Mouse (Mus musculus): ENCODE data around the gene Pds5b. TPM values are rescaled to one million over a fixed set of nuclear protein-coding genes. Genes with fewer than 3 reads are reported as not detected.

Gene Pds5b
- total and polyA plus RNA-seq, 3 experiments, result 3.7 to 16.1 (median 15.6) TPM

GRCm38 (mm10) chr5:150854506-150854905, 181.0 kb downstream of the Pds5b start:
- Histone ChIP-seq H3K27ac (no peak overlapping the region), H3K4me3 (no peak overlapping the region), H3K9ac (ENCODE audit: low read depth, low read length) (no peak overlapping the region), H3K27me3 (ENCODE audit: control insufficient read depth, insufficient read depth, low read length) (no peaks in the 10 kb centered on the region), H3K36me3 (ENCODE audit: control insufficient read depth, insufficient read depth, low read length) (no peaks in the 10 kb centered on the region), H3K79me2 (replicated peaks; ENCODE audit: control insufficient read depth, insufficient read depth, low read length) (no peaks in the 10 kb centered on the region), H3K4me1 (ENCODE audit: control insufficient read depth, insufficient read depth, low read length) (no peaks in the 10 kb centered on the region)
- 26% methylated on average over 1 of the region's 1 CpGs for WGBS
- TF ChIP-seq POLR2A (IDR thresholded peaks at IDR 0.05; ENCODE audit: insufficient read depth, low read depth, low read length) (no peak), EP300 (IDR thresholded peaks at IDR 0.05; ENCODE audit: insufficient read depth, low read depth, low read length) (no peak), CTCF (IDR thresholded peaks at IDR 0.05) (no peak)
- no peak for DNase-seq
- intact Hi-C loops (cut with DNase I), result no loop called here

GRCm38 (mm10) chr5:150859642-150860194, 186.2 kb downstream of the Pds5b start:
- no peak overlapping the region for H3K9ac ChIP-seq (ENCODE audit: low read depth, low read length)
- no peak overlapping the region for H3K27ac ChIP-seq
- intact Hi-C loops (cut with DNase I), result no loop called here
- 66% methylated on average over 5 of the region's 5 CpGs for WGBS
- TF ChIP-seq EP300 (IDR thresholded peaks at IDR 0.05; ENCODE audit: insufficient read depth, low read depth, low read length), result no peak
- TF ChIP-seq POLR2A (IDR thresholded peaks at IDR 0.05; ENCODE audit: insufficient read depth, low read depth, low read length), result no peak
- TF ChIP-seq CTCF (IDR thresholded peaks at IDR 0.05), result no peak
- no peaks in the 10 kb centered on the region for H3K4me1 ChIP-seq (ENCODE audit: control insufficient read depth, insufficient read depth, low read length)
- no peak for DNase-seq
- no peaks in the 10 kb centered on the region for H3K27me3 ChIP-seq (ENCODE audit: control insufficient read depth, insufficient read depth, low read length)
- no peaks in the 10 kb centered on the region for H3K36me3 ChIP-seq (ENCODE audit: control insufficient read depth, insufficient read depth, low read length)
- H3K4me3 ChIP-seq, result no peak overlapping the region
- H3K79me2 ChIP-seq (replicated peaks; ENCODE audit: control insufficient read depth, insufficient read depth, low read length), result no peaks in the 10 kb centered on the region

Other genes with a start within 250 kb of the Pds5b start
- not detected for gene Zar1l, start 155.6 kb upstream of the Pds5b start, total RNA-seq (2021)
- not detected in 2 replicates for gene Zar1l, start 155.6 kb upstream of the Pds5b start, polyA plus RNA-seq (2012; rRNA removed)
- 1 to 10 TPM; 1.6 to 2.0 TPM for gene Brca2, start 151.1 kb upstream of the Pds5b start, total RNA-seq (2021)
- gene Brca2, start 151.1 kb upstream of the Pds5b start, polyA plus RNA-seq (2012; rRNA removed), result 1.1 and 2.4 TPM in 2 replicates
- 1 to 10 TPM; 2.5 to 3.1 TPM for gene N4bp2l1, start 76.6 kb upstream of the Pds5b start, total RNA-seq (2021)
- gene N4bp2l1, start 76.6 kb upstream of the Pds5b start, polyA plus RNA-seq (2012; rRNA removed), result 2.7 and 4.7 TPM in 2 replicates
- gene N4bp2l2, start 7.6 kb upstream of the Pds5b start, total RNA-seq (2021), result 10 to 100 TPM; 39.6 to 40.4 TPM
- 7.1 and 13.1 TPM in 2 replicates for gene N4bp2l2, start 7.6 kb upstream of the Pds5b start, polyA plus RNA-seq (2012; rRNA removed)